Mouse (Mus musculus) layer of hippocampus, adult 9-11 months (tissue): ENCODE results near the gene Rtn2.

ENCODE experiments used
- DNase-seq: peaks from one replicate; pipeline ENCODE4 v3.0.0; 2022

Gene Rtn2

GRCm38 (mm10) chr7:19321464-19321863, 39.0 kb downstream of the Rtn2 start:
- DNase-seq = no peak

GRCm38 (mm10) chr7:19322489-19322888, 40.1 kb downstream of the Rtn2 start:
- DNase-seq = no peak

GRCm38 (mm10) chr7:19324221-19324620, 41.8 kb downstream of the Rtn2 start:
- DNase-seq = no peak

GRCm38 (mm10) chr7:19325262-19326199, 43.1 kb downstream of the Rtn2 start:
- DNase-seq = no peak

GRCm38 (mm10) chr7:19326359-19326758, 43.9 kb downstream of the Rtn2 start:
- DNase-seq = peak; percentile 68

- DNase-seq = peak; percentile 84
Measured at GRCm38 (mm10) chr7:19327128-19327527, 44.7 kb downstream of the Rtn2 start.

GRCm38 (mm10) chr7:19327782-19328181, 45.4 kb downstream of the Rtn2 start:
- no peak for DNase-seq

- no peak for DNase-seq
Measured at GRCm38 (mm10) chr7:19328425-19328824, 46.0 kb downstream of the Rtn2 start.

GRCm38 (mm10) chr7:19331910-19332309, 49.5 kb downstream of the Rtn2 start:
- no peak for DNase-seq

GRCm38 (mm10) chr7:19332709-19333352, 50.4 kb downstream of the Rtn2 start:
- peak; percentile 88 for DNase-seq

- no peak for DNase-seq
Measured at GRCm38 (mm10) chr7:19335583-19335982, 53.2 kb downstream of the Rtn2 start.

- DNase-seq = peak; percentile 65
Measured at GRCm38 (mm10) chr7:19337122-19337521, 54.7 kb downstream of the Rtn2 start.

GRCm38 (mm10) chr7:19338060-19338459, 55.6 kb downstream of the Rtn2 start:
- no peak for DNase-seq

GRCm38 (mm10) chr7:19338596-19338995, 56.2 kb downstream of the Rtn2 start:
- DNase-seq = no peak

- no peak for DNase-seq
Measured at GRCm38 (mm10) chr7:19341250-19341649, 58.8 kb downstream of the Rtn2 start.

- no peak for DNase-seq
Measured at GRCm38 (mm10) chr7:19341761-19342409, 59.5 kb downstream of the Rtn2 start.

GRCm38 (mm10) chr7:19342481-19343027, 60.1 kb downstream of the Rtn2 start:
- DNase-seq = peak; percentile 81

GRCm38 (mm10) chr7:19343210-19343808, 60.9 kb downstream of the Rtn2 start:
- peak; percentile 61 for DNase-seq

GRCm38 (mm10) chr7:19344237-19344847, 61.9 kb downstream of the Rtn2 start, which contains the start of gene Ercc1:
Ercc1 (plus strand) TSS chr7:19344778.
- DNase-seq = no peak

- DNase-seq = peak; percentile 97
Measured at GRCm38 (mm10) chr7:19344938-19345471, 62.6 kb downstream of the Rtn2 start.
